Mouse (Mus musculus): ENCODE data around the gene Cdh11.
"Not testable (repeated sequence)": the region's sequence is repeated elsewhere in the genome, so short reads cannot be mapped to it uniquely, and the experiment has no call there.

The Cdh11 gene

DNA sequence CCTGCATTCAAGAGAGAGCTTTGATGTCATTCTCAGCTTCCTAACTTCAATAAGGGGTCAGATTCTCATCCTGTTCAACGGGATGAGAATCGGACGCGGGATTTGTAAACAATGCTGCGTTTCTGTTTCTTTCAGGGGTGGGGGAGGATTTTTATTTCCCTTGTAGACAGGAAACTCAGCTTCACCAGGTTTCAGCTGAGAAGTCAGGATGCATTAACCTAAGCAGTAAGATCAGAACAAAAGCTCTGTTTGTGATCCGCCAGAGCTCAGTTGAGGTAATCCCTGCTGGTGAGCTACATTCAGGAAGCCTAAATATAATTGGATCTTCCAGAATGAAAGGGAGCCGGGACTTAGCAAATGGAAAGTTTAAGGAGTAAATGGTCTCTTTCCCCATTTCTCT, 78.1 kb downstream of the Cdh11 start:
- no peak for DNase-seq (ENCODE audit: low spot score)

GRCm38 (mm10) chr8:102705376-102705905, 80.0 kb downstream of the Cdh11 start:
- no peak for DNase-seq (ENCODE audit: low spot score)

- DNase-seq (ENCODE audit: low spot score): no peak
Measured at GRCm38 (mm10) chr8:102700245-102700644, 85.2 kb downstream of the Cdh11 start.

DNA sequence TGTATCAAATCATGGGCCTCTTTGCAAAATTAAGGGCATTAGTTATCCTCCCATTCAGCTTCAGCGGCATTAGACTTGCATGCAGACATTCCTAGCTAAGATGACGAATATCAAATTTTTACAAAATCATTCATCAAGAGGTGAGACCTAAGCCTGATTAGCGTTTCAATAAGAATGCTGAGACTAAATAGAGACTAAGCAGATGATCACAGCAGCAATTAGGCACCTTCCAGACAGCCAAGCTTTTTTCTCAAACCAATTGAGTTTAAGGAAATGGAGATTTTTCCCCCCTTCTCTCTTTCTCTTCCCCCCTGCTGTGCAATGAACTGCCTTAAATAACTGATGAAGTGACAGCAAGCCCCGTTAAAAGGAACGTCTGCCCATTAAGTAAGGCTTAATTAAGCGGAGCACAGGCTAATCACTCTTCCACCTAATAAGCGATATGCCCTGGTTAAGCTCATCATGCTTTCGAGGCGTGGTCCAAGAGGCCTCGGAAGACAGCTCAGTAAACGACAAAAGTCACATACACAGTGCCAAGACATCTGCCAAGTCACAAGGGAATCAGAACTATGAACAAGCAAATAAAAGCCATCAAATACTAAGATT, 87.1 kb downstream of the Cdh11 start:
- DNase-seq (ENCODE audit: low spot score): no peak

GRCm38 (mm10) chr8:102693465-102693864, 92.0 kb downstream of the Cdh11 start:
- DNase-seq (ENCODE audit: low spot score): no peak

GRCm38 (mm10) chr8:102685491-102685890, 100.0 kb downstream of the Cdh11 start:
- DNase-seq (ENCODE audit: low spot score): not testable (repeated sequence)

GRCm38 (mm10) chr8:102685023-102685422, 100.4 kb downstream of the Cdh11 start:
- no peak for DNase-seq (ENCODE audit: low spot score)

GRCm38 (mm10) chr8:102677148-102677547, 108.3 kb downstream of the Cdh11 start:
- no peak for DNase-seq (ENCODE audit: low spot score)

GRCm38 (mm10) chr8:102664561-102664960, 120.9 kb downstream of the Cdh11 start:
- not testable (repeated sequence) for DNase-seq (ENCODE audit: low spot score)

DNA sequence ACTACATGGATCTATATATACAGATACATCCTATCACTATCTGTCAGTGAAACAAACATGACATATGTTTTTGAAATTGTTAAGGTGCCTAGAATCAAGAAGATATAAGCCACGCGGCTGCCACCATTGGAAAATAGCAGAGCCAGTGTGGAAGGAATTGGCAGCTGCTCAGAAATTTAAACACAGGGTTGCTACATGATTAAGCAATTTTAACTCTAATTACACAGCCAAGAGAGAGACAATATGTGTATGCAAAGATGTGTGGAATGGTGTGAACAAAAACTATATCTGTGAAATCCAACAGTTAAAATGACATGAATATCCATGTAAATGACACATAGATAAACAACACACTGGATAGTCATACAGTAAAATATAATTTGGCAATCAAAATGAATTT, 128.9 kb downstream of the Cdh11 start:
- no peak for DNase-seq (ENCODE audit: low spot score)

DNA sequence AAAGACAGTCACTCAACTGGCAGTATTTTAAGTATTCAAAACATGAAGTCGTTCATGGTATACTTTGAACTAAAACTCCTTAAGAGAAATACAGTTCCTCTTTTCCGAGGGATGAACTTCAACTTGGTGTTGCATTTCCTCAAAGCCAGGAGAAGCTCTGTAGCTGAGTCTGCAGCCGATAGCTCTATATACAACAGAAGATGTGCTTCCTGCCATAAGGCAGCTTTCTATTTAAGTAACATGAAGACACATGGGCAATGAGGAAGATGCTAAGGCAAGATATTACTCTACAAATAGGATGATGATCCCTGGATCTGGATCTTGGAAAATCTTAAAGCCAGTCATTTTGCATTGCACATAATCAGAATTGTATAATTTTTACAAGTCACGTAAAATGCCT, 133.5 kb downstream of the Cdh11 start:
- no peak for DNase-seq (ENCODE audit: low spot score)

DNA sequence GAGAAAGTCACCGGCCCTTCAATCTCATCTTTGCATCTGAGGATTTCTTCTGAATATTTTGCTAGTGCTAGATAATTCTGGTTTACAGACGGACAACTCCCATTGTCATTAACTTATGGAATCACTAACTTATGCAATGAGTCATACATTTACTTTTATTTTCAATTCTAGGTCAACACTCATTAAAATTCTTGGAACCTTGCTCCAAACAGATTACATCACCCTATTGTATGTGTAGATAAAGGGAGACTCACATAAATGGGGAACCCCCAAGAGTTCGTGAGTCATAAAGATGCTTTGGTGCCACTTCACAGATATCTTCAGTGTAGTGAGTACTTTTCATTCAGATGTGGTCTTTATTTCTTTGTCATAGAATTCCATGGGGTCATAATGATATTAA, 158.3 kb downstream of the Cdh11 start:
- DNase-seq (ENCODE audit: low spot score): no peak

DNA sequence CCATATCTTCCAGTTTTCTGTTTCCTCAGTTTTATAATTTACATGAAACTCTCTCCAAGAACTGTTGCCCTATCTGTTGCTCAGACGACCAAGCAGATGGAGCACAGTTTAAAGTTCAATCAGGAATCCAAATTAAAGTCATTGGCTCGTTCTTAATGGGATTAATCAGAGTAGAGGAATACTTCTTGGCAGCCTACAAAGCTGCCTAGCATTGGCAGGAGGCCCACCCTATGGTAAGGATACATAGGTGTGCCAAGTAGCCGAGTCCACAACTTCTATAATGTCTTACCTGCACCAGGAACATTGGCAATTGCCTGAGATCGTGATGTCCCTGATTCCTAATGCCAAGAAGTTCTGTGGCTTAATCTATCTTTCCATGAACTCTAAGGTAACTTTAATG, 173.3 kb downstream of the Cdh11 start:
- no peak for DNase-seq (ENCODE audit: low spot score)

- DNase-seq (ENCODE audit: low spot score): no peak
Measured at GRCm38 (mm10) chr8:102601327-102601726, 184.1 kb downstream of the Cdh11 start.

DNA sequence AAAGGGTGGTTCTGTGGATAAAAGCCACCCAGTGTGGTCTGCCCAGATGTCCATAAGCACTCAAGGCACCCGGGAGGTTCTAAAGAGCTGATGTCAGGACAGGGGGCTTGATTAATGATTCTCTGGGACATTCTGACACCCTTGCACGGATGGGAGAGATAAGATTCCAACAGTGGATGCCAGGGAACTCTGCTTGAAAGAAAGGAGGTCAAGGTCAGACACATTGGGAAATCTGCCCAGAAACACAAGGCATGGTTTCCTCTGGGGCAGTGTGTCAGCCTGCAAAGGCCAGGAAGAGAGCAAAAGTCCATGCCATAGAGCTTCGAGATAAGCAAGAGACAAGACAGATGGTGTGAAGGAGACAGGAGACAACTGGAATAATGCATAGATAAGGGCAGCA, 188.9 kb downstream of the Cdh11 start:
- peak; percentile 49 for DNase-seq (ENCODE audit: low spot score)

GRCm38 (mm10) chr8:102593899-102594298, 191.5 kb downstream of the Cdh11 start:
- no peak for DNase-seq (ENCODE audit: low spot score)

Measured in testis, postnatal 14 days (tissue).